Mouse (Mus musculus): ENCODE data around the gene Ttc32.

DNA sequence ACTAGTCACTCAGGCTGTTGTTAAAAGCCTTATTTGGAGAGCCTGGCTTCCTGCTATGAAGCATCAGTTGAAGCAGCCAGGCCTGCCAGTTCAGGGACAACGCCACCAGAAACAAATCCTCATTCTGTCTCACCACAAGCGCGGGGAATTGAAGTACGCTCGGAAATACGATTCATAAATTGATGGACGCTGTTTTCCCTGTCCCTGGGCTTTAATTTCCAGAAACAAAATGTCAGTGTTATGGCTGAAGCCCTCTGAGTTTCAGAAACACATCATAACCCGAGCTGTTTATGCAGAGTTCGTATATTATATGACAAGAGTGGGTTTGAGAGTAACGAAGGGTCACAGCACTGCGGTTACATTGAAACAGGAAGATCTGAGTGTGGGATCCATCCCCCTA lies 25.5 kb downstream of the Ttc32 start:
- no peak for TF ChIP-seq EP300 (IDR thresholded peaks at IDR 0.05; ENCODE audit: low read depth)
- TF ChIP-seq CTCF (IDR thresholded peaks at IDR 0.05; ENCODE audit: low read depth): no peak

Data from heart, postnatal 0 days (tissue).